Mouse (Mus musculus) CD4-positive, CD25-positive, alpha-beta regulatory T cell, adult 2 months (primary cell): ENCODE data around the gene Myh8.

Source experiments
- DNase-seq: peaks from one replicate; pipeline ENCODE4 v3.0.0-alpha.2; 2012; ENCODE audit warnings: low read depth, low spot score

The Myh8 gene

GRCm38 (mm10) chr11:67276601-67277174, at the start of gene Myh8:
Myh8 (plus strand) TSS chr11:67277124.
- no peak for DNase-seq

- DNase-seq, result no peak
Observed at GRCm38 (mm10) chr11:67228731-67229130, 48.2 kb upstream of the Myh8 start.

- DNase-seq, result no peak
Observed at GRCm38 (mm10) chr11:67229166-67229565, 47.8 kb upstream of the Myh8 start.

- no peak for DNase-seq
Observed at GRCm38 (mm10) chr11:67229946-67230345, 47.0 kb upstream of the Myh8 start.

- DNase-seq, result peak; percentile 1
Observed at GRCm38 (mm10) chr11:67235639-67236358, 41.1 kb upstream of the Myh8 start.

- no peak for DNase-seq
Observed at GRCm38 (mm10) chr11:67236799-67237198, 40.1 kb upstream of the Myh8 start.

GRCm38 (mm10) chr11:67237481-67238079, 39.3 kb upstream of the Myh8 start, which contains the start of gene Myh4:
Myh4 (plus strand) TSS chr11:67238029.
- DNase-seq, result no peak

- DNase-seq, result no peak
Observed at GRCm38 (mm10) chr11:67241051-67241450, 35.9 kb upstream of the Myh8 start.

GRCm38 (mm10) chr11:67253691-67254090, 23.2 kb upstream of the Myh8 start:
- no peak for DNase-seq

GRCm38 (mm10) chr11:67257048-67257447, 19.9 kb upstream of the Myh8 start:
- no peak for DNase-seq

GRCm38 (mm10) chr11:67260956-67261355, 16.0 kb upstream of the Myh8 start:
- no peak for DNase-seq

- DNase-seq, result no peak
Observed at GRCm38 (mm10) chr11:67293440-67293839, 16.5 kb downstream of the Myh8 start.

GRCm38 (mm10) chr11:67313733-67314452, 37.0 kb downstream of the Myh8 start:
- DNase-seq, result no peak

- no peak for DNase-seq
Observed at GRCm38 (mm10) chr11:67321358-67321757, 44.4 kb downstream of the Myh8 start, which contains the start of gene Myh13. Myh13 (plus strand) TSS chr11:67321658.

- no peak for DNase-seq
Observed at GRCm38 (mm10) chr11:67326536-67326935, 49.6 kb downstream of the Myh8 start.

- DNase-seq, result no peak
Observed at GRCm38 (mm10) chr11:67344556-67344955, 67.6 kb downstream of the Myh8 start.

GRCm38 (mm10) chr11:67345186-67345855, 68.4 kb downstream of the Myh8 start:
- DNase-seq, result no peak

- no peak for DNase-seq
Observed at GRCm38 (mm10) chr11:67345856-67346236, 68.9 kb downstream of the Myh8 start.

- DNase-seq, result peak; percentile 57
Observed at GRCm38 (mm10) chr11:67350153-67350768, 73.3 kb downstream of the Myh8 start.

- DNase-seq, result no peak
Observed at GRCm38 (mm10) chr11:67353011-67353410, 76.1 kb downstream of the Myh8 start.

GRCm38 (mm10) chr11:67358031-67358430, 81.1 kb downstream of the Myh8 start:
- no peak for DNase-seq
